Mouse (Mus musculus) gastrocnemius, adult 8-10 months (tissue): ENCODE measurements around the gene Mbd3. TPM values are rescaled to one million over a fixed set of nuclear protein-coding genes. Genes with fewer than 3 reads are reported as not detected.

ENCODE experiments used
- DNase-seq, 2 experiments: peaks; one replicate each; pipeline ENCODE4 v3.0.0; 2022; ENCODE audit warnings: low spot score in 2 of 2
- total RNA-seq, 4 experiments: library from RNA; stranded (reverse); gene quantifications; 2 replicates each; pipeline ENCODE4 v1.2.4; 2022

Mbd3 gene
- total RNA-seq, result 100 to 1,000 TPM; 120 to 138 (median 131) TPM

GRCm38 (mm10) chr10:80399191-80399972 lies at the start of gene Mbd3:
TSS of gene Mbd3 (minus strand) at chr10:80399550.
- DNase-seq, result peak; percentile 100

- peak; percentile 52 to 65 for DNase-seq
Measured at GRCm38 (mm10) chr10:80445898-80446601, 46.7 kb upstream of the Mbd3 start.

- DNase-seq, result no peak
Measured at GRCm38 (mm10) chr10:80445052-80445451, 45.7 kb upstream of the Mbd3 start.

GRCm38 (mm10) chr10:80444339-80445045 lies 45.1 kb upstream of the Mbd3 start:
- no peak for DNase-seq

GRCm38 (mm10) chr10:80443575-80444278 lies 44.4 kb upstream of the Mbd3 start:
- DNase-seq, result no peak

GRCm38 (mm10) chr10:80442989-80443388 lies 43.6 kb upstream of the Mbd3 start:
- DNase-seq, result no peak

- no peak for DNase-seq
Measured at GRCm38 (mm10) chr10:80441598-80441997, 42.2 kb upstream of the Mbd3 start.

GRCm38 (mm10) chr10:80440031-80440430 lies 40.7 kb upstream of the Mbd3 start:
- no peak for DNase-seq

- no peak for DNase-seq
Measured at GRCm38 (mm10) chr10:80437973-80438372, 38.6 kb upstream of the Mbd3 start.

GRCm38 (mm10) chr10:80436276-80436675 lies 36.9 kb upstream of the Mbd3 start:
- no peak for DNase-seq

- DNase-seq, result no peak
Measured at GRCm38 (mm10) chr10:80435764-80436163, 36.4 kb upstream of the Mbd3 start.

GRCm38 (mm10) chr10:80434823-80435222 lies 35.5 kb upstream of the Mbd3 start:
- DNase-seq, result no peak

- no peak for DNase-seq
Measured at GRCm38 (mm10) chr10:80434233-80434592, 34.9 kb upstream of the Mbd3 start.

- peak; percentile 92 to 95 for DNase-seq
Measured at GRCm38 (mm10) chr10:80433513-80434232, 34.3 kb upstream of the Mbd3 start, which contains the start of gene Tcf3. TSS of gene Tcf3 (minus strand) at chr10:80433647.

GRCm38 (mm10) chr10:80432936-80433512 lies 33.7 kb upstream of the Mbd3 start:
- DNase-seq, result no peak

- no peak for DNase-seq
Measured at GRCm38 (mm10) chr10:80432387-80432785, 33.0 kb upstream of the Mbd3 start.

GRCm38 (mm10) chr10:80431570-80432386 lies 32.4 kb upstream of the Mbd3 start:
- no peak for DNase-seq

GRCm38 (mm10) chr10:80430375-80430980 lies 31.1 kb upstream of the Mbd3 start:
- no peak for DNase-seq

GRCm38 (mm10) chr10:80429800-80430199 lies 30.4 kb upstream of the Mbd3 start:
- no peak for DNase-seq
